Mouse (Mus musculus): ENCODE data around the gene Ptger1.

Gene Ptger1

GRCm38 (mm10) chr8:83695351-83696106 lies 29.1 kb downstream of the Ptger1 start:
- no peak for DNase-seq (ENCODE audit: low spot score in 2 of 2)

GRCm38 (mm10) chr8:83697374-83698220 lies 31.1 kb downstream of the Ptger1 start:
- peak; percentile 52 to 72 for DNase-seq (ENCODE audit: low spot score in 2 of 2)

- peak; percentile 42 to 43 for DNase-seq (ENCODE audit: low spot score in 2 of 2)
Observed at GRCm38 (mm10) chr8:83698291-83698660, 31.8 kb downstream of the Ptger1 start.

- DNase-seq (ENCODE audit: low spot score in 2 of 2): peak; percentile 68 to 82
Observed at GRCm38 (mm10) chr8:83698661-83699453, 32.4 kb downstream of the Ptger1 start, which contains the start of gene Pkn1. TSS of gene Pkn1 (minus strand) at chr8:83699179.

- no peak for DNase-seq (ENCODE audit: low spot score in 2 of 2)
Observed at GRCm38 (mm10) chr8:83699566-83699965, 33.1 kb downstream of the Ptger1 start.

GRCm38 (mm10) chr8:83700423-83701085 lies 34.1 kb downstream of the Ptger1 start:
- DNase-seq (ENCODE audit: low spot score in 2 of 2): no peak

GRCm38 (mm10) chr8:83703426-83703825 lies 36.9 kb downstream of the Ptger1 start:
- DNase-seq (ENCODE audit: low spot score in 2 of 2): no peak

GRCm38 (mm10) chr8:83706411-83706810 lies 39.9 kb downstream of the Ptger1 start:
- no peak for DNase-seq (ENCODE audit: low spot score in 2 of 2)

- DNase-seq (ENCODE audit: low spot score in 2 of 2): no peak
Observed at GRCm38 (mm10) chr8:83707554-83707953, 41.1 kb downstream of the Ptger1 start.

GRCm38 (mm10) chr8:83714676-83715030 lies 48.2 kb downstream of the Ptger1 start:
- no peak for DNase-seq (ENCODE audit: low spot score in 2 of 2)

GRCm38 (mm10) chr8:83715031-83715690 lies 48.7 kb downstream of the Ptger1 start, which contains the start of gene Ddx39:
TSS of gene Ddx39 (plus strand) at chr8:83715177.
- peak; percentile 94 to 96 for DNase-seq (ENCODE audit: low spot score in 2 of 2)

GRCm38 (mm10) chr8:83715771-83716170 lies 49.3 kb downstream of the Ptger1 start:
- no peak for DNase-seq (ENCODE audit: low spot score in 2 of 2)

- DNase-seq (ENCODE audit: low spot score in 2 of 2): no peak
Observed at GRCm38 (mm10) chr8:83716563-83716962, 50.1 kb downstream of the Ptger1 start.

- DNase-seq (ENCODE audit: low spot score in 2 of 2): no peak
Observed at GRCm38 (mm10) chr8:83719048-83719447, 52.6 kb downstream of the Ptger1 start.

GRCm38 (mm10) chr8:83719693-83720092 lies 53.2 kb downstream of the Ptger1 start:
- DNase-seq (ENCODE audit: low spot score in 2 of 2): no peak

GRCm38 (mm10) chr8:83721405-83722025 lies 55.0 kb downstream of the Ptger1 start:
- peak in 1 of 2 experiments; percentile 48 for DNase-seq (ENCODE audit: low spot score in 2 of 2)
